Mouse (Mus musculus) ES-E14 (cell line): Measurements from ENCODE around the gene Iqgap2. TPM values are rescaled to one million over a fixed set of nuclear protein-coding genes. Genes with fewer than 3 reads are reported as not detected.

Experiments used
- DNase-seq: peaks from one replicate; pipeline ENCODE4 v3.0.0-alpha.2; 2013; ENCODE audit warnings: low read depth, low spot score
- H3K27ac ChIP-seq: 2 replicates; pipeline ENCODE4 v1.5.1; 2012; ENCODE audit warnings: low read depth, mild to moderate bottlenecking, low read length, moderate library complexity, mixed read lengths; ENCODE audit not compliant: poor library complexity, insufficient read depth, severe bottlenecking
- H3K36me3 ChIP-seq: 2 replicates; pipeline ENCODE4 v1.6.1; 2012; ENCODE audit warnings: mild to moderate bottlenecking, low read length, moderate library complexity, mixed read lengths; ENCODE audit not compliant: control insufficient read depth, poor library complexity, insufficient read depth, severe bottlenecking
- H3K4me1 ChIP-seq, 2 experiments: fragments of 150-350 bp in 1 of 2; sonication (generic) in 1 of 2; 2 replicates each; pipeline ENCODE4 v1.6.1; 2012; ENCODE audit warnings: low read length in 2 of 2, mild to moderate bottlenecking in 1 of 2, mixed read lengths in 1 of 2; ENCODE audit not compliant: control insufficient read depth in 2 of 2, insufficient read depth in 2 of 2, poor library complexity in 1 of 2
- H3K4me3 ChIP-seq, 2 experiments: fragments of 150-350 bp in 1 of 2; sonication (generic) in 1 of 2; 2 replicates each; pipeline ENCODE4 v1.5.1; 2012; ENCODE audit warnings: low read length in 2 of 2, low read depth in 1 of 2, mild to moderate bottlenecking in 1 of 2, mixed read lengths in 1 of 2; ENCODE audit not compliant: insufficient read depth in 1 of 2, poor library complexity in 1 of 2, severe bottlenecking in 1 of 2
- H3K9ac ChIP-seq: 2 replicates; pipeline ENCODE4 v1.6.1; 2012; ENCODE audit warnings: low read depth, mild to moderate bottlenecking, low read length, mixed read lengths; ENCODE audit not compliant: poor library complexity, insufficient read depth, severe bottlenecking
- H3K9me3 ChIP-seq: fragments of 150-350 bp; sonication (generic); 2 replicates; pipeline ENCODE4 v1.6.1; 2012; ENCODE audit warnings: low read depth, mild to moderate bottlenecking, low read length; ENCODE audit not compliant: control insufficient read depth, insufficient read depth
- CHD2 ChIP-seq: IDR thresholded peaks from 2 replicates; pipeline ENCODE4 v1.6.1; 2014; ENCODE audit warnings: mild to moderate bottlenecking, low read depth, low read length, inconsistent platforms
- HCFC1 ChIP-seq: IDR thresholded peaks from 2 replicates; pipeline ENCODE4 v1.6.1; 2012; ENCODE audit warnings: low read length, inconsistent platforms, borderline replicate concordance; ENCODE audit not compliant: insufficient read depth
- MAFK ChIP-seq: IDR thresholded peaks from 2 replicates; pipeline ENCODE4 v1.6.1; 2014; ENCODE audit warnings: mild to moderate bottlenecking, low read depth, low read length, inconsistent platforms; ENCODE audit not compliant: insufficient read depth
- ZC3H11A ChIP-seq: IDR thresholded peaks from 2 replicates; pipeline ENCODE4 v1.6.1; 2012; ENCODE audit warnings: low read depth, mild to moderate bottlenecking, inconsistent platforms, low read length, borderline replicate concordance
- ZNF384 ChIP-seq: IDR thresholded peaks from 2 replicates; pipeline ENCODE4 v1.6.1; 2012; ENCODE audit warnings: low read depth, low read length, inconsistent platforms
- in situ Hi-C, 2 experiments: fragments of 600-800 bp; cut with MboI; formaldehyde crosslinking; loops; one replicate each; pipeline ENCODE4 v1.15.1; 2025; ENCODE audit warnings: low sequenced_read_pairs in 2 of 2, inconsistent platforms in 1 of 2; ENCODE audit not compliant: unreplicated experiment in 2 of 2
- total RNA-seq: library from RNA; depleted of rRNA; stranded (reverse); fragments of 300-350 nt; gene quantifications from 2 replicates; pipeline ENCODE4 v1.2.3, GENCODE M21; 2012

Iqgap2 gene
- total RNA-seq, 1 experiment: 15.0 TPM

GRCm38 (mm10) chr13:95617671-95618171, 274.0 kb downstream of the Iqgap2 start:
- H3K4me1 ChIP-seq: 0 out of 4 replicates have a peak, but pooled peaks cover 0 to 2% of the 10 kb centered on the region in 2 experiments
- peak overlapping the region; percentile 73 for H3K9ac ChIP-seq
- no peak for DNase-seq
- no peaks in the 10 kb centered on the region for H3K9me3 ChIP-seq
- no peak for TF ChIP-seq ZNF384
- no peak for TF ChIP-seq ZC3H11A
- no peak for TF ChIP-seq CHD2
- no peak for TF ChIP-seq HCFC1
- TF ChIP-seq MAFK: no peak
- H3K36me3 ChIP-seq: peaks cover 2% of the 10 kb centered on the region; the same call in 1 of the 2 replicates
- in situ Hi-C loops: no loop called here
- peak overlapping the region; percentile 77 to 87 for H3K4me3 ChIP-seq
- no peak overlapping the region for H3K27ac ChIP-seq

- no peak overlapping the region for H3K9ac ChIP-seq
- H3K9me3 ChIP-seq: no peaks in the 10 kb centered on the region
- peak overlapping the region; percentile 77 to 87 for H3K4me3 ChIP-seq
- 0 out of 4 replicates have a peak, but pooled peaks cover 0 to 2% of the 10 kb centered on the region in 2 experiments for H3K4me1 ChIP-seq
- peaks cover 2% of the 10 kb centered on the region; the same call in 1 of the 2 replicates for H3K36me3 ChIP-seq
- TF ChIP-seq MAFK (no peak), ZNF384 (no peak), ZC3H11A (no peak), HCFC1 (no peak), CHD2 (no peak)
- H3K27ac ChIP-seq: no peak overlapping the region
- no peak for DNase-seq
- in situ Hi-C loops: no loop called here
These were observed 274.5 kb downstream of the Iqgap2 start for GRCm38 (mm10) chr13:95617082-95617670.

- Histone ChIP-seq H3K36me3 (peaks cover 6% of the 10 kb centered on the region; the same call in 1 of the 2 replicates), H3K4me3 (no peak overlapping the region), H3K9me3 (no peaks in the 10 kb centered on the region), H3K27ac (no peak overlapping the region), H3K4me1 (0 out of 4 replicates have a peak, but pooled peaks cover 0 to 2% of the 10 kb centered on the region in 2 experiments), H3K9ac (no peak overlapping the region)
- TF ChIP-seq ZNF384: no peak
- no peak for TF ChIP-seq MAFK
- no peak for TF ChIP-seq ZC3H11A
- no peak for TF ChIP-seq CHD2
- no peak for TF ChIP-seq HCFC1
- in situ Hi-C loops: no loop called here
- DNase-seq: no peak
These were observed 275.2 kb downstream of the Iqgap2 start for GRCm38 (mm10) chr13:95616512-95616911.

GRCm38 (mm10) chr13:95614757-95615156, 277.0 kb downstream of the Iqgap2 start:
- Histone ChIP-seq H3K4me3 (no peak overlapping the region), H3K4me1 (0 out of 4 replicates have a peak, but pooled peaks cover 0 to 2% of the 10 kb centered on the region in 2 experiments), H3K9ac (no peak overlapping the region), H3K27ac (no peak overlapping the region), H3K9me3 (no peaks in the 10 kb centered on the region), H3K36me3 (peaks cover 9% of the 10 kb centered on the region; the same call in 1 of the 2 replicates)
- in situ Hi-C loops: no loop called here
- TF ChIP-seq MAFK (no peak), CHD2 (no peak), HCFC1 (no peak), ZNF384 (no peak), ZC3H11A (no peak)
- no peak for DNase-seq
